Mouse (Mus musculus) R1 (cell line): ENCODE results near the gene Rplp2.

Experiments used
- DNase-seq: peaks from one replicate; pipeline ENCODE4 v3.0.0-alpha.2; 2018; ENCODE audit warnings: low read depth, low spot score

Gene Rplp2

DNA sequence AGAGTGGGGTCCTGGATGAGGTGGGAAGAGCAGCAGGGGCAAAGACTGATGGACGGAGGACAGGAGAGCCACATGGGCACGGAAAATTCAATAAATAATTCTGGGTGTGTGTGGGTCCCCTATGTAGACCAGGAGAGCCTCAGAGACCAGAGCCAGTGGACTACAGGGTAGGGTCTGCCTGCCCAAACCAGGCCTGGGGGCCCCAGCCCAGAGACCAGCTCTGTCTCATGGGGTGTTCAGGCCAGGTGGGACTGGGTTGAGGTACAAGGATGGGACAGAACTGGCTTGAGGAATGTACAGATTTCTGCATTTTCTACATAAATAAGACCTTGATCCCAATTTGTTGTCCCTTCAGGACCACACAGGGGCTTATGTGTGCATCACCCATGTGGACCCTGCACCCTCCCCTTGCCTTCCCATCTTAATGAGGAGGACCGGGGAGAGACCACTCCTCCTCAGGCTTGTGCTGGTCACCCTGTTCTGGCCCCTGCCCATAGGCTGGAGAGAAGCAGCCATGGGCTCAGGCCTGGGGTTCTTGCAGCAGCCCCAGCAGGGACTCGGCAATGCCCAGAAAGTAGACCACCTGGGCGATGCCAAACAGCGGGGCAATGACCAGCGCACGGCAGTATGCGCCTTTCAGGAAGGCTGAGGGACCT, 16.5 kb upstream of the Rplp2 start:
- DNase-seq = no peak

GRCm38 (mm10) chr7:141431434-141432185, 15.6 kb upstream of the Rplp2 start:
- no peak for DNase-seq

- no peak for DNase-seq
Observed at GRCm38 (mm10) chr7:141432186-141432611, 15.0 kb upstream of the Rplp2 start.

DNA sequence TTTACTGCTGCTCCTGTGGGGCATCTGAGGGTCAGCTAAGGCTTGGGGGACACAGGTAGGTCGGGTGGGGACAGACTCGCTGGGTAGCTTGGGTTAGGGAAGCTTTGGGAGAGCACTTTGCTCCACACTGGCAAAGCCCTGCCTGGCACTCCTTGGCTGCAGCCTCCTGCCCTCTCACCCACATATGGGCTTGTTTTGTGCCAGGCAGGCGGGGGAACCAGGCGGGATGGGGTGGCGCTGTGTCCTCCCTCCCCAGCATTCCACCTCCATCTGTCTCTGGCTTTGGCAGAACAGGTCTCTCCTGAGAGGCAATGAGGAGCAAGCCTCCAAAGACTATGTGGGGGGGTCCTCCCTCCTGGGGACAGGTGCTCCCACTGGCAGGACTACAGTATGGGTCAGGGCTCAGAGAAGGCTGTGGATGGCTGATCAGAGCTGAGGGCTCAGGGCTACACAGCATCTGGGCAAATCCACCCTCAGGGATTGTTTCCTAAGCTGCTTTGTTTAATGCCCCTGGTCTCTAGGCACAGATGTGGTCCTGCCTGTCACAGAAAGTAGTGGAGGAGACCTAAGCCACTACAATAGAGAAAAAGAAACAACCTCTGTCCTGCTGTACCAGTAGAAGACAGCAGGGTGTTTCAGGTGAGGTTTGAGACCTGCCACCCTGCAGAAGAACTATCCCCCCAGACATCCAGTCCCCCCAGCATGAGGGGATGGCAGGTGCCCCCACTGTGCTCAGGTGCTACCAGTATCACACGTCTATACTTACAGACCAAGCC, 14.2 kb upstream of the Rplp2 start:
- no peak for DNase-seq

DNA sequence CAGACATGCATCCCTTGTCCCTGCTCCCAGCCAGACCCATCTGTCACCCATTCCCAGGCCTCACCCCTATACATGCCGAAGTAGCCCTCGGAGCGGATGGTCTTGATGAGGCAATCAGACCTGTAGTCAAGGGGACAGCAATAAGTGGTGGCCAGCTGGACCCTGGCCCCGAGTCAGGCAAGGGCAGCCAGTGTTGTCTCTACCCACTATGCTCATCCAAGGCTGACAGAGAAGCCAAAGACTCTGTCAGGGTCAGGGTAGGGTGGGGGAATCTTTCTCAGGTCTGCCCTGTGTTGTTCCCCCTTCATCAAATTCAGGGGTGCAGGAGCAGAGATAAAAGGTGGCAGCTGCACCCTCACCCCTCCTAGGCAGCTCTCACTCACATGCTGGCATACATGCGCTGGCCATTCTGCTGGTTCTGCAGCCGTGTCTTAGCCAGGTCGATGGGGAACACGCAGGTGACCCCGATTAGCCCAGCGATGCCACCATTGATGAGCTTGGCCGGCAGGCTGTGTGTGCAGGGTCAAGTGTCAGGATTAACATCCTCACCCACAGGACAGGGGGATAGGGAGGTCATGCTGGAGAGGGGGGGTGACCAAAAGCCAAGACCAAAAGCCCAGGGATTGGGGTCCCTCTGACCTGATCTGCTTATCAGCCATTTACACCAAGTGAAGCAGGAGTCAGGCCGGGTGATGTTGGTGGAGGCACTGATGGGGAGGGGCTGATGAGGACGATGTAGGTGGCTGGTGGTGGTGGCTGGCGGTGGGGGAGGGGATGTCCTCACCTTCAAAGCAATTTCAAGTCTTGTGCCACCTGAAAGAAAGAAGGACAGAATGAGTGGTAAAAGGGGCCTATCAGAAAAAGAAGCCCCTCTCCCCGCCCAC, 13.4 kb upstream of the Rplp2 start:
- DNase-seq = no peak

GRCm38 (mm10) chr7:141434464-141434863, 12.7 kb upstream of the Rplp2 start:
- DNase-seq = peak; percentile 55

GRCm38 (mm10) chr7:141435129-141435855, 11.9 kb upstream of the Rplp2 start:
- peak; percentile 58 for DNase-seq

- DNase-seq = no peak
Observed at GRCm38 (mm10) chr7:141435856-141436522, 11.2 kb upstream of the Rplp2 start.

DNA sequence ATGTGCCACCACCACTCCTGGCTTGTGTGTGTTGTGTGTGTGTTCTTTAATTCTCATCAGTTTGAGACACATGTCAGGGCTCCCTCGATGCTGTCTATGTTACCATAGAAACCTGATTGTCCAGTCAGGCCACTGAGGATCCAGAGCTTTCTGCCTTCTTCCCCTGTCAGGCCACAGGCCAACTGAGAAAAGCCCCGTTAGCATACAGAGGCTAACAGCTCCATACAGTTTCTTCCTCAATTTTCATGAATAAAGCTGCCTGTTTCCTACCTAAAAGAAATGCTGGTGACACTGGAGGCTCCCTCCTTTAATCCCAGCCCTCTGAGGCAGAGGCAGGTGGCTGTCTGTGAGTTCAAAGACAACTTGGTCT, 10.7 kb upstream of the Rplp2 start:
- DNase-seq = no peak

GRCm38 (mm10) chr7:141437178-141438120, 9.7 kb upstream of the Rplp2 start, which contains the start of gene Slc25a22:
Slc25a22 (minus strand) TSS chr7:141437892.
- DNase-seq = peak; percentile 86

- DNase-seq = no peak
Observed at GRCm38 (mm10) chr7:141438201-141438968, 8.8 kb upstream of the Rplp2 start.

GRCm38 (mm10) chr7:141439140-141439679, 8.0 kb upstream of the Rplp2 start:
- no peak for DNase-seq

DNA sequence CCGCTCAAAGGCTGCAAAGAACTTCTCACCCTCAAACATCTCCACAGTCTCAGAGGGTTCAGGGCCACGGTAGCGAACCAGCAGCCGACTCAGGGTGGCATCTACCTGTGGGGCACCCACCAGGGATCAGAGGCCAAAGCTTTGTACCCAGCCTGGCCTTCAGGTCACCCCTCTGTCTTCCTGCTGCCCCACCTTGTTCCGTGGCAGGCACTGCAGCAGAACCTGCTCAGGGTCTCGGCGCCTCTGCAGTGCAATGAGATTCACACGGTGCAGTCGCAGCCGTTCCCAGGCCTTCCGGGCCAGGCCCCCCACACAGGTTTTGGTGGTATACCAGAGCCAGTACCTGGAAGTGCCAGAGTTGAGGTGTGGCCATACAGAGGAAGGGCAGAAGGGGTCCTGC, 7.4 kb upstream of the Rplp2 start:
- no peak for DNase-seq

DNA sequence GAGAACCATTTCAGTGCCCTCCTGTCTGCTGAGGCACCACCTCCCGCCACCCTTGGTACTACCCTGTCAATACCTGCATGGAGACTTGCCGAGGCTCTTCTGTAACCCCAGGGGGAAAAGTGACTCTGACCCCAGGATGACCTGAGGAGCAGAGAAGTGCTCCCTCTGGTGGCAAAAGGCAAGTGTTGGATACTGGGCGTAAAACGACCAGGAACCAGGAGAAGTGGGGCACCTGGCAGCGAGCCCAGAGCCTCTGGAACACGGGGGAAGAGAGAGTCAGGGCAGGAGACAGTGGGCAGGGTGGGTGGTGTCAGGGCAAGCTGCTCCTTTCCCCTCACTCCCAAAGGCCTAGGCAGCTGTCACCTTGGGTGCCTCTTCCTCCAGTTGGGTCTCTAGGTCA, 6.6 kb upstream of the Rplp2 start:
- peak; percentile 90 for DNase-seq

- no peak for DNase-seq
Observed at GRCm38 (mm10) chr7:141441460-141441859, 5.7 kb upstream of the Rplp2 start.

DNA sequence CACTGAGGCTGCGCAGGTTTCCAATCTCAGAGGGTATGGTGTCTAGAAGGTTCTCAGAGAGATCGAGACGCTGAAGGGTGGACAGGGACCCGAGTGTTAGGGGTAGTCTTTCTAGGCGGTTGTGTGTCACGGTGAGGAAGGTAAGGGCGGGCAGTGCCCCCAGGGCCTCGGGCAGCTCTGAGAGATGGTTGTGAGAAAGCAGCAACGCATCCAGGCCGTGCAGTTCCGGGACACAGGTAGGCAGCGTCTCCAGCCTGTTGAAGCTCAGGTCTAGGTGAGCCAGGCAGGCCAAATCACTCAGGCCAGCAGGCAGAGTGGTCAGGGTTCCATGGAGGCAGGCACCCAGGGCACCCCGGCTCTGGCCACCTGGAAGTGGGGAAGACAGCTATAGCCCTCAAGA, 5.0 kb upstream of the Rplp2 start:
- DNase-seq = no peak

GRCm38 (mm10) chr7:141443081-141443821, 3.9 kb upstream of the Rplp2 start:
- peak; percentile 81 for DNase-seq
